Mouse (Mus musculus) mouse embryonic stem cell (cell line): Measurements from ENCODE around the gene Arhgap24.

ENCODE experiments used
- in situ Hi-C, 2 experiments: fragments of 300-500 bp; cut with MboI; formaldehyde crosslinking; loops; 1 replicate in 1 of 2; 3 replicates in 1 of 2; pipeline ENCODE4 v1.14.3; 2019 to 2020; ENCODE audit warnings: low sequenced_read_pairs in 2 of 2, low pct_unique_long_range_greater_than_20kb in 1 of 2, mixed read lengths in 1 of 2; ENCODE audit not compliant: unreplicated experiment in 1 of 2

Gene Arhgap24

DNA sequence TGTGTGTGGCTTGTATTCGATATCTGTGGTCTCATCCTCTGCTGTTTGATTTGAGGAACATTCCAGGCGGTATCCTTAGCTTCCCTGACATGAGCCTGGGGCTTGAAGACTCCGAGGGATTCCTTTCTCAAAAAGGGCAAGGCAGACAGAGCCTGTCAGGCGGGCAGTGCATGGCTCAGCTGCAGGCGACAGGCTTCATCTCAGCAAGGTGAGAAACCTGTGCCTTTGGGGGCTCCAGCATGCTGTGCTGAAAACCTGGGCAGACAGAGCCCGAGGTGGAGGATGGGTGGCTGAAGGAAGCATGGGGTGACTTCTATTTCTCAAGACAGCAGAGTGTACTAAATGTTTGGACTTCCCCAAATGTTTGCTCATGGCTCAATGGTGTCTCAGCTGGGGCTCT, 13.6 kb downstream of the Arhgap24 start:
- in situ Hi-C loops = no loop called here

DNA sequence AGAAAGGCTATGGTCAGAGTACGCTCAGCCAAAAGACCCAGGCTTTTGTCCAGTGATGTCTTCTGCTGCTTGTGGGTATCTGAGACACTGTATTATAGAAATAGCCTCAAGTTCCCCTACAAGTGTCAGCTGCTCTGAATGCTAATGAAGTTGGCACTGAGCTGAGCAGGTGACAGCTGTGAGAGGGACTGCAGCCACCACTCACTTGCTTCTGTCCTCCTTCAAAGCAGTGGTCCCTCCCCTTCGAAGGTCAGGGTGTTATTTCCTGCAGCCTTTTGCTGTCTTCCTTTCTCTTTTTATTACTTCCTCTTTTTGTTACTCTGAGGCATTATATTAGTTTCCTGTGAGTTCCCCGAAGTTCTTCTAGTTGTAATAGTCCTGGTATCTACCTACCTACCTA, 16.0 kb downstream of the Arhgap24 start:
- in situ Hi-C loops = no loop called here

DNA sequence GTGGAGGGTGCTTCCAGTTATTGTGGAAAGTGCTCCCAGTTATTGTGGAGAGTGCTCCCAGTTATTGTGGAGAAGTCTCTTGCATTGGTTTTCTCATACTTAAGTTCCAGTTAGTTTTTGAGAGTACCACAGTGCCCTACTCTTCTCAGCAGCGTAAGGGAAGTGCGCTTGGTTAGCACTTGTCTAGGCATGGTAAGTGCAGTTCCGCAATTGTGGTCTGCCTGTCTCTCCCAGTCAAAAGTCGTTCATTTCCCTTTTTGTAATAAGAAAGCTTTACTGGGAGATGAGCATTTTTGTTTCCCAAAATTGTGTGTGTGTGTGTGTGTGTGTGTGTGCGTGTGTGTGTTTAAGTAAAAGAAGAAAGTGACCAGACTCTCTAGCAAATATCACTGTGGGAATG, 17.6 kb downstream of the Arhgap24 start:
- in situ Hi-C loops = no loop called here

- in situ Hi-C loops = no loop called here
These were observed 21.1 kb downstream of the Arhgap24 start for GRCm38 (mm10) chr5:102502333-102502732.

- in situ Hi-C loops = no loop called here
These were observed 21.9 kb downstream of the Arhgap24 start for GRCm38 (mm10) chr5:102503066-102503465.

DNA sequence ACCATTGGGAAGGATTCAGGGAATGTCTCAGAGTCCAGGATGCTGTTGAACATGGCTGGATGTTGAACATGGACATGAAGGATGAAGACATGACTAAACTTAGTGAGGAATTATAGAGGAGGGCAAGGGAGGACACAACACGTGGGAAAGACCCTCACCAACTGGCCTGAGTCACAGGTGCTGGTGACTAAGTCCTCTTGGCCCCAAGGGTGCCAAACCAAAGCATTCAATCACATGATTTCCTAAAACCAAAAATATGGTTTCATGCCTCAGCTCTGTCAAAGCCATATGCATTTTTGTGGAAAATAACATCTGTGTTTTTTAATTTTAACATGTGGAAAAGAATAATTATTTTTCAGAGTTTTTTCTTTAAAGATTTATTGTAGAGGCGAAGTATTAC, 22.7 kb downstream of the Arhgap24 start:
- in situ Hi-C loops = no loop called here

DNA sequence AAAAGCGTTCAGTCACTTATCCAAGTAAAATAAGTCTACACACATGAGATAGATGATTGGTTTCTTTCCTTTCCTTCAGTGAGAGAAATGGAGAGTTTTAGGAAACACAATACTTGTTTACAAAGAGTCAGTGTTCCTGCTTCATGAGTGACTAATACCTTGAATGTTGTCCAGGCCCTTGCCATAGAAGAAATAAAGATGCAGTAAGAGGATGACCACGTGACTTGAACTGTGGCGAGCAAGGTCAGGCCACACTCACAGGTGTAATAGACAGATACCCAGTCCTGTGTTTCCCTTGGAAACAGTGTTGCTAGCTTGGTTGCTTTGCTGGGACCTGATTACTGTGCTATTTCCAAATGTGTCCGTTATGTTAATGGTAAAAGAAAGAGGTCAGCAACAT, 23.4 kb downstream of the Arhgap24 start:
- in situ Hi-C loops = no loop called here

GRCm38 (mm10) chr5:102508162-102508561, 27.0 kb downstream of the Arhgap24 start:
- in situ Hi-C loops = no loop called here

DNA sequence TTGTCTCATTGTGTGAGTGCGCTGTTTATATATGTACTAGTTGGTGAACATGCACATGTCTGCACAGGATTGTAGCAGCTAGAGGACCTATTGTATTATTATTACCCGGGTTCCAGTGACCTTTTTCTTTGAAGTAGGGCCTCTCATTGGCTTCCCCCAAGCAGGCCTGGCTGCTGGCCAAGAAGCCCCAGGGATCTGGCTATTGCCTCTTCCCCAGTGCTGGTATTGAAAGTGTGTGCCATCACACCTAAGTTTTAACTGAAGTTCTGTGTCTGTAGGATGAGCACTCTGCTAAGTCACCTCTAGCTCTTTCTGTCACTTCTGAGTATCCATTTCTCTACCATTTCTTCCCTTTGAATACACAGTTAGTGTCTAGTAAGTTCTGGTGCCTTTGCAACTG, 28.2 kb downstream of the Arhgap24 start:
- in situ Hi-C loops = no loop called here

DNA sequence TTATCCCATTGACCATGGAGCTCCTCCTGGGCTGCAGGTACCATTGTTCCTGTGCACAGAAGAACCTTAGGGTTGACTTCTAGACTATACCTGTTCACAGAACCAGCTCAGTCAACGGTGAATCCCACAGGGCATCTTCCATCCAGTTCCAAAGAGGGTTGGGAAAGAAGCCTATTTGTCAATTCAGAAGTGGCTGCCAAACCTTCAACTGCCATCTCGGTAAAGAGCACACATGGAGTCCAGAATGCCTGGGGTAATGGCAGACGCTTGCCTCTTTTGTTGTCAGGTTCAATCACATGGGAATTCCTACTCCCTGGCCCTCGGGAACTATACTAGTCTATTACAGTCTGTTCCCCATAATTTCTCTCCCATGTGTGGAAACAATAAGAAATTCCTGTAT, 30.5 kb downstream of the Arhgap24 start:
- in situ Hi-C loops = no loop called here

- in situ Hi-C loops = no loop called here
These were observed 34.3 kb downstream of the Arhgap24 start for GRCm38 (mm10) chr5:102515496-102515895.

- in situ Hi-C loops = no loop called here
These were observed 39.3 kb downstream of the Arhgap24 start for GRCm38 (mm10) chr5:102520506-102520905.

GRCm38 (mm10) chr5:102535311-102535710, 54.1 kb downstream of the Arhgap24 start:
- in situ Hi-C loops = no loop called here

DNA sequence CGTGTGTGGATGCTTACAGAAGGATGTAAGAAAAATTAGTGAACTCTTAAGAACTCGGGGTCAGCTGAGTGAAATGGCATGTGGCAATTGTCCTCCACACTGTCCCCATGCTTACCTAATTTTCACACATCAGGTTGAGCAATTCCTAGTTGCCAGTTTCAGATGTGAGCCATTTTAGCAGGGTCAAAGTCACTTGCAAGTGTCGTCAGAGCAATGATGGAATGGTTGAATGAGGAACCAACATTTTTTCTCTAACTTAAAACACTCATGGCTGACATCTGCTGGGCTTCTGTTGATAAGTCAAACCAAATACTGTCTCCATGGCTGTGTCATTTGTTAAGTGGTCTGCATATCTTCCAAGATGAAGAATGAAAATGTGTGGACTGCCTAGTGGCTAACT, 56.6 kb downstream of the Arhgap24 start:
- in situ Hi-C loops = no loop called here

- in situ Hi-C loops = no loop called here
These were observed 65.1 kb downstream of the Arhgap24 start for GRCm38 (mm10) chr5:102546296-102546695.

GRCm38 (mm10) chr5:102547786-102548185, 66.6 kb downstream of the Arhgap24 start:
- in situ Hi-C loops = no loop called here

DNA sequence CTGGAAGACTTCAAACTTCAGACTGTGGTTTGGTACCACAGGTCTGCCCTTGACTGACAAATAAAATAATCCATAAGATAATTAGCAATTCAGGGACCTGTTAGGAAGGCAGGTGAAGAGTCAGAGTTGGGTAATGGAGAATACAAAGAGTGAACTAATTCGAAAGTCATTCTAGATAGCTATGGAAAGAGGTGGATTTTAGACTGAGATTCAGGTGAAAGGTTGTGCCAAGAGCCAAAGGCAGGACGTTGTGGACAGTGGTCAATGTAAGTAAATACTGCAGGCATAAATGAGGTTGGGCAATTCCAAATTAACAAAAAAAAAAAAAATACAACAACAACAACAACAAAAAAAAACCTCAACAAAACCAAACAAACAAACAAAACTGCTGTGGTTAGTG, 67.2 kb downstream of the Arhgap24 start:
- in situ Hi-C loops = no loop called here

DNA sequence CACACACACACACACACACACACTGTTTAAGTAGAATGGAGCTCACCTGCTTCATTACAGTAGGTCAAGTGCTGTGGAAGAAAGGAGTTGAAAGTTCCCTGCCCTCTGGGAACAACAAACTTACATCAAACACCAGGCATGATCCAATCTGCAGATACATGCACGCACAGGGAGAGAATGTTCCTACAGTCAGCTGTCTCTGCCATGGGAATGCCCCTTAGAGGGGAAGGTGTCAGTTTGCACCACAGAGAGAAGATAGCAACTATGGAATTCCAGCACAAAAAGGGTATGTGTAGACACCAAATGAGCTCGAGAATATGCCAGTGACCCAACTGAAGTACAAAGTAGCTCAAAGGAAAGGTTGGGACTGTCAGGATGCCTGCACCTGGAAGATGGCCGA, 69.0 kb downstream of the Arhgap24 start:
- in situ Hi-C loops = no loop called here

DNA sequence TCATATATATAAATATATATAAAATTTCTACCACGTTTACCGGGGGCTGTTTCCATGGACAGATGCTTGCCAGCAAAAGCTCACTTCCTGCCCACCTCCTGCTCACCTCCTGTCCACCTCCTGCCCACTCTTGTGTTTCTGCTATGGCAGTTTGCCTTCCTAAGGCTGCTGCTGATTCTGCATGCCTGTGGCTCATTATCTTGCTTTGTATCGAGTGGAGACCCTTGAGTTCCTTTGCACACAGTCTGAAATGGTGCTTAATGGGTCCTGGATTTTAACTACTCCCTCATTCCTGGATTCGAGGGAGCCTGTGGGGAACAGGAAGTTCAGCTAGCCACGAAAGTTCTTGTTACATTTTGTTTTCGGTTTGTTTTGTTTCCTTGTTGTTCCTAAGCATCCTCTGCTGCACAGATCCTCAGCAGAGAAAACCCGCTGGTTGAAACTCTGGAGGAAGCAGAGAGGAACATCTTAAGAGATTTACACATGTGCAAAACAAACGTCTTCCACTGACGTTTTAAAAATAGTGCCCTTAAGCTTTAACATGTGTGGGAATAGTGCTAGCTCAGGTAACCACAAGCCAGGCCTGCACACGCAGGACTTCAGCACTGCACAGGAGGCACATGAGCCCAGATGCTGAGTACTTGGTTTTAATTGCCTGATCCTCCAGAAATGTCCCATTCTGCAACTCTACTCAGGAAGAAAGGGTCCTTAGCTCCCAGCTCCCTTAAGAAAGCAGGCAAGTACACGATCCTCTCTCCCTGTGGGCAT, 69.9 kb downstream of the Arhgap24 start:
- in situ Hi-C loops = no loop called here

DNA sequence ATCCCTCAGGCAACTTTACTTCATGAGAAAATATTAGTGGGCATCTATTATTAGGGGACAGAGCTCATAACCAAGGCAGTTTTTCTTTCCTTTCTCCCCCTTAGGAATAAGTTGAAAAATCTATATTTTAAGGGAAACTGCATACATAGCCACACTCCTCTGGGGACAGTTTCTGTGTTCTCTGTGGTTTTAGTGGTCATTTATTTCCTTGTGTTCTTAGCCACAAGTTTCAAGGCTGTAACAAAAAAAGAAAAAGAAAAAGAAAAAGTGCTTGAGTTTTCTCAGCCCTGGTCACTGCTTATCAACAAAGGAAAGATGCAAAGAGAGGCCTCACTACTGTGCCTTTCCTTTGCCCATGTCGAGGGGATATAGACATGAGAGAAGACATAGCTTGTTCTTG, 71.3 kb downstream of the Arhgap24 start:
- in situ Hi-C loops = no loop called here

- in situ Hi-C loops = no loop called here
These were observed 74.8 kb downstream of the Arhgap24 start for GRCm38 (mm10) chr5:102555958-102556357.
